In the genomic region with DNA sequence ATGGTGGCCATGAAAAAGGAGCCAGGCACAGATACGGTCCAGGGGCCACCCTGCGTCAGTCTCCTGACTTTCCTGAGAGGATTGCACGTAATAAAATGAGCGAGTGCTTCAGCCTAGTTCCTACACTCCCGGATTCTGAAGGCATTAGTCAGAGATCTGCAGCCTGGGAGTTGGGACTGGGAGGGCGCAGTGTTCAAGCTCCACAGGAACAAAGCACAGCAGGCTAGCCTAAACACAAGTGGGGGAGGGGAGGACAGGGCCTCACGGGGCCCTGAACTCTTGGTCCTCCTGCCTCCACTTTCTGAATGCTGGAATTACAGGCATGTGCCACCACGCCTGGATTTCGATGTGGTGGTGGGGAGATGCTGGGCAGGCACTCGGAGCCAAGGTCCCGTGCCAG, we compare ENCODE assay signal across 8 mouse cellular contexts. TPM values are rescaled to one million over a fixed set of nuclear protein-coding genes. Genes with fewer than 3 reads are reported as not detected.
A peak's percentile ranks its signal among the peaks of the same experiment; 100 is the strongest.
DNase-seq lines count a peak whose midpoint lies in the region; ATAC-seq and TF ChIP-seq lines count a peak whose summit lies in the region.

No protein-coding gene starts in this region.

- WGBS in liver, embryonic 12.5 days (ENCODE audit: insufficient replicate concordance): 56% methylated on average over 11 of the region's 11 CpGs
- WGBS in liver, postnatal 0 days (ENCODE audit: insufficient replicate concordance): 67% methylated on average over 11 of the region's 11 CpGs
- 36% methylated on average over 11 of the region's 11 CpGs for whole genome bisulfite sequencing in limb, embryonic 12.5 days
- WGBS in stomach, embryonic 14.5 days: 48% methylated on average over 11 of the region's 11 CpGs

- H3K9me3 ChIP-seq in liver, embryonic 12.5 days (replicated peaks): no peaks in the 10 kb centered on the region
- H3K9me3 ChIP-seq in liver, postnatal 0 days (ENCODE audit: low read length): no peaks in the 10 kb centered on the region
- H3K9me3 ChIP-seq in limb, embryonic 12.5 days: no peaks in the 10 kb centered on the region
- no peaks in the 10 kb centered on the region for H3K9me3 ChIP-seq in stomach, embryonic 14.5 days (ENCODE audit: control insufficient read depth, low read depth, low read length)

- peak; percentile 56 for DNase-seq in embryo, embryonic 10 days (ENCODE audit: low spot score)
- no peak for DNase-seq in embryo, embryonic 9.5 days (ENCODE audit: extremely low spot score)
- DNase-seq in liver, postnatal 0 days: no peak
- no peak for DNase-seq in right cerebral cortex, postnatal 10 days (ENCODE audit: low spot score in 2 of 2)
- DNase-seq in frontal cortex, postnatal 14 days (ENCODE audit: low spot score in 2 of 2): no peak

- H3K9ac ChIP-seq in liver, embryonic 12.5 days: no peak overlapping the region
- H3K9ac ChIP-seq in liver, postnatal 0 days (replicated peaks): no peak overlapping the region
- 0 out of 2 replicates have a peak overlapping the region, but pooled peaks have one; percentile 4 for H3K9ac ChIP-seq in limb, embryonic 12.5 days (replicated peaks)
- H3K9ac ChIP-seq in stomach, embryonic 14.5 days (replicated peaks; ENCODE audit: low read depth, low read length): no peak overlapping the region

- ATAC-seq in liver, embryonic 12.5 days: no peak
- ATAC-seq in liver, postnatal 0 days: no peak
- ATAC-seq in limb, embryonic 12.5 days (ENCODE audit: insufficient number of reproducible peaks, insufficient read depth, low FRiP score, low TSS enrichment, low read depth): no peak
- ATAC-seq in stomach, embryonic 14.5 days (ENCODE audit: insufficient number of reproducible peaks, insufficient read depth, low FRiP score, low read depth): 0 out of 2 replicates have a peak, but pooled peaks have one; percentile 5

- peak overlapping the region; percentile 60 for H3K4me2 ChIP-seq in liver, embryonic 12.5 days
- no peak overlapping the region; the same call in 1 of the 2 replicates for H3K4me2 ChIP-seq in liver, postnatal 0 days (ENCODE audit: low read depth, low read length)
- H3K4me2 ChIP-seq in limb, embryonic 12.5 days: peak overlapping the region; percentile 15; the same call in 1 of the 2 replicates
- 0 out of 2 replicates have a peak overlapping the region, but pooled peaks have one; percentile 12 for H3K4me2 ChIP-seq in stomach, embryonic 14.5 days (replicated peaks; ENCODE audit: low read depth, low read length)

- peaks cover 70% of the 10 kb centered on the region for H3K36me3 ChIP-seq in liver, embryonic 12.5 days
- H3K36me3 ChIP-seq in liver, postnatal 0 days (replicated peaks; ENCODE audit: insufficient read depth, low read length): peaks cover 43% of the 10 kb centered on the region
- peaks cover 82% of the 10 kb centered on the region for H3K36me3 ChIP-seq in limb, embryonic 12.5 days
- H3K36me3 ChIP-seq in stomach, embryonic 14.5 days (ENCODE audit: control insufficient read depth, insufficient read depth, low read length): peaks cover 59% of the 10 kb centered on the region

- no peak overlapping the region for H3K4me3 ChIP-seq in liver, embryonic 12.5 days
- no peak overlapping the region for H3K4me3 ChIP-seq in liver, postnatal 0 days (ENCODE audit: low read depth, low read length)
- H3K4me3 ChIP-seq in limb, embryonic 12.5 days (replicated peaks): no peak overlapping the region
- no peak overlapping the region for H3K4me3 ChIP-seq in stomach, embryonic 14.5 days (ENCODE audit: low read depth, low read length)

- peaks cover 81% of the 10 kb centered on the region for H3K4me1 ChIP-seq in liver, embryonic 12.5 days
- H3K4me1 ChIP-seq in liver, postnatal 0 days (ENCODE audit: insufficient read depth): peaks cover 48% of the 10 kb centered on the region
- H3K4me1 ChIP-seq in limb, embryonic 12.5 days (replicated peaks): peaks cover 59% of the 10 kb centered on the region
- H3K4me1 ChIP-seq in stomach, embryonic 14.5 days (ENCODE audit: control insufficient read depth, insufficient read depth, low read length): peaks cover 62% of the 10 kb centered on the region

- H3K27ac ChIP-seq in liver, embryonic 12.5 days: peak overlapping the region; percentile 77
- no peak overlapping the region for H3K27ac ChIP-seq in liver, postnatal 0 days (ENCODE audit: low read depth)
- H3K27ac ChIP-seq in limb, embryonic 12.5 days: peak overlapping the region; percentile 41; the same call in 1 of the 2 replicates
- H3K27ac ChIP-seq in stomach, embryonic 14.5 days (ENCODE audit: low read length): peak overlapping the region; percentile 98

- H3K27me3 ChIP-seq in liver, embryonic 12.5 days (replicated peaks): no peaks in the 10 kb centered on the region
- no peaks in the 10 kb centered on the region for H3K27me3 ChIP-seq in liver, postnatal 0 days (ENCODE audit: insufficient read depth, low read length)
- no peaks in the 10 kb centered on the region for H3K27me3 ChIP-seq in limb, embryonic 12.5 days
- no peaks in the 10 kb centered on the region for H3K27me3 ChIP-seq in stomach, embryonic 14.5 days (ENCODE audit: control insufficient read depth, insufficient read depth, low read length)

- TF ChIP-seq EP300 in liver, postnatal 0 days (IDR thresholded peaks at IDR 0.05; ENCODE audit: low read depth): no peak

- TF ChIP-seq CTCF in liver, postnatal 0 days (IDR thresholded peaks at IDR 0.05; ENCODE audit: low read depth): no peak

RNA-seq across cellular contexts. Expression of a gene that starts 7.7 kb away (rescaled TPM):
- polyA plus RNA-seq in liver, embryonic 12.5 days (2016; fragmentation: Nextera tagmentation; extraction: Ambion mirVana): 35.5 and 36.2 TPM in 2 replicates
- polyA plus RNA-seq in liver, postnatal 0 days (2015; fragmentation: Nextera tagmentation; extraction: Ambion mirVana): 16.4 and 17.4 TPM in 2 replicates
- 84.0 and 86.7 TPM in 2 replicates for polyA plus RNA-seq in limb, embryonic 12.5 days (2016; fragmentation: Nextera tagmentation; extraction: Ambion mirVana)
- 111 and 125 TPM in 2 replicates for polyA plus RNA-seq in stomach, embryonic 14.5 days (2014; fragmentation: Nextera tagmentation; extraction: Ambion mirVana)

RNA-seq across cellular contexts. Expression of a gene that starts 7.8 kb away (rescaled TPM):
- 25.0 and 26.5 TPM in 2 replicates for polyA plus RNA-seq in liver, embryonic 12.5 days (2016; fragmentation: Nextera tagmentation; extraction: Ambion mirVana)
- polyA plus RNA-seq in liver, postnatal 0 days (2015; fragmentation: Nextera tagmentation; extraction: Ambion mirVana): 11.1 and 11.3 TPM in 2 replicates
- polyA plus RNA-seq in limb, embryonic 12.5 days (2016; fragmentation: Nextera tagmentation; extraction: Ambion mirVana): 49.2 and 55.0 TPM in 2 replicates
- polyA plus RNA-seq in stomach, embryonic 14.5 days (2014; fragmentation: Nextera tagmentation; extraction: Ambion mirVana): 46.3 and 51.6 TPM in 2 replicates
